Mouse (Mus musculus): Measurements from ENCODE around the gene Dlst.

Dlst gene

DNA sequence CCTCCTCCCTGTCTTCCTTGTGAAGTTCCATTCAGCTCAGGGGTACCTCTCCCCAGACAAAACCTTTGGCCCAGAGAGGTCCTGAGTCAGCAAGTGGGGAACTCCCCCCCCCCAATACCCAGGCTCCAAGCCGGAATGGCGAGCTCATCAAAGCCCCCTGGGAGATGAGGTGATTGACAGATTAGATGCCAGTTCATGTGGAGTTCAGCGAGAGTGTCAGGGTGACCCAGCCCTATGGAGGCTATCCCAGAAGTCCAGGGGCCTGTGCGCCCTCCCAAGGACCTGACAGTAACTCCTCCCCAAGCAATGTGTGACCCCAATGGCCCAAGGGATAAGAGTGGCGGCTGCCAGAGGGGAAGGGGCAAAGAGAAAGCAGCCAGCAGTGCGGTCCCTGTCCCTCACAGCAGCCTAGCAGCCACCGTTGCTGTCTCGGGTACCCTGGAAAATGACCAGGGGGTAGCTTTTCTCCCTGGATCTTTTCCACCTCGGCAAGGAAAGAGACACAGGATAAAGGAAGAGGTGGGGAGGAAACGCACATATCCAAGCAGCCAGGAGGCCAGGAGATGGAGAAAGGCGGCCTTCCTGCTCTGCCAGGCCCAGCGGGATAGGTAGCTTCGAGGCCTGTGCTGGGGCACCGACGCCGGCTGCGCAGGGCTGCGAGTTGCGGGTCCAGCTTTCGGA, 39.8 kb downstream of the Dlst start:
- no peak for DNase-seq (ENCODE audit: low spot score in 2 of 2)

DNA sequence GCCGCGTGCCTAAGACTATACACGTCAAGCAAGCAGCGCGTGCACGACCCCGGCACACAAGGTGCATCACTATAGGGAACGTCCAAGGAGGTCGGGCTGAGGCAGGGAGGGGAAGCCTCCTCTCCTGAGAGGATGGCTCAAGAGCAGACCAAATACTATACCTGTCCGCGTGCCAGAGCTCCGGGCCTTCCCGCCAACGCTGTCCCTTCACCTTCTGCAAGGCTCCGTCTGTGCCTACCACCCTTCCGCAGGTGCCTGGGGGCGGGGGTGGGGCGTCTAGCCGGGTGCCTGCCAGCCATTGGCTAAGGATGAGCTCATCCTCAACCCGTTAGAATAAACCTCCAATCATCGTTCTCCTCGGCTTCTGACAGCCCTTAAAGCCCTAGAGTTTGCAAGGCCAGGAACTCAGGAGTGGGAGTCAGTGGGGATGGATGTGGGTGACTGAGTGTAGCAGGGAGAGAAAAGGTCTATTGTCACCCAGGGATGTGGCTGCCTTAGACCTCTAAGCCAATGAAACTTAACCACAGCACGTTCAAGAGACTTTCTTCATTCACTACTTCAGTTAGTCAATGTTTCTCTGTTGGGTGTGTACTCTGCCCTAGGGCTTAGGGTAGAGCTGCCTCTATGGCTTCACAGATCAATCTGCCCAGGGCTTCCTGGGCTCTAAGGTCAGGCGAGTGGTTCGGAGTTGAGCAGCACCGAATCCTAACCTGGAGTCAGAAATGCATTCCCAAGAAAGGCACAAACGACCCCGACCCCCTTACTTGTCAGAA, 40.6 kb downstream of the Dlst start, which contains the start of gene Rps6kl1:
Gene Rps6kl1, minus strand, starts transcription at position 263 of the 773 bp plus-strand sequence.
- DNase-seq (ENCODE audit: low spot score in 2 of 2), result peak in 1 of 2 experiments; percentile 28

DNA sequence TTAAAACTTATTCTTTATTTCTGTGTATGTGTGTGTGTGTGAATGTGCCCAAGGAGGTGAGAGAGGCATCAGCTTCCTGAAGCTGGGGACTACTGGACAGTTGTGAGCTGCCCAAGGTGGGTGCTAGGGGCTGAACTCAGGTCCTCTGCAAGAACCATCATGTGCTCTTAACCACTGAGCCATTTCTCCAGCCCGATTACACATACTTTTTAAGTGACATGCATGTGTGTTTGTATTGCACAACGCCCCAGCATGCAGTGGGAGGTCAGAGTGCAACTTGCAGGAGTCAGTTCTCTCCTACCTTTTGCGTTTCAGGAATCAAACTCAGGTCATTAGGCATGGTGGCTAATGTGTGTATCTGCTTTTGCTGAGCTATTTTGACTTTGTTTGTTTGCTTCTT, 42.4 kb downstream of the Dlst start:
- no peak for DNase-seq (ENCODE audit: low spot score in 2 of 2)

GRCm38 (mm10) chr12:85156324-85156723, 45.7 kb downstream of the Dlst start:
- no peak for DNase-seq (ENCODE audit: low spot score in 2 of 2)

DNA sequence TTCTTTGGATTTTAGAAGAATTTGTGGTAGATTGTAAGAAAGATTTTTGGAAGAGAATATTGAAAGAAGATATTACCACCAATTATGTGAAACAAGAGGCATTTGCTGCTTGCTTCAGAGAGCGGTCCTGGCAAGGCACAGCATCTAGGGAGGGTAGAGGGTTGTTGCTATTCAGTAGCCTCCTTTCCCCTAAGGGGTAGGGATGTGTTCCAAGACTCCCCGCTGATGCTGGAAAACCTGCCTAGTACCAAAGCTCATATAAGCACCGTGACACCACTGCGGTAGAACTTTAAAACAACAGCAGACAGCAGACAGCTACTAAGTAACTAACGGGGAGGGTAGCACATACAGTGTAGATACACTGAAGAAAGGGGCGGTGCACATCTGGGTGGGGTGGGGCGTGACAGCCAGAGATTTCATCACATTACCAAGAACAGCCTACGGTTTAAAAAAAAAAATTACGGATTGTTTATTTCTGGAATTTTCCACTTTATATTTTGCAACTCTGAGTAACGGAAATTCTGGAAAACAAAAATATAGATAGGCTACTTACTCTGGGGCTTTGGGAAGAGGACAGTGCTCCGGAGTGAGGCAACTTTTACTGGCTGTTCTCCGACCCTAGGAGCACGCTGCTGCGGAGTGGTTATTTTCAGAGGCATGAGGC, 47.3 kb downstream of the Dlst start:
- no peak for DNase-seq (ENCODE audit: low spot score in 2 of 2)

DNA sequence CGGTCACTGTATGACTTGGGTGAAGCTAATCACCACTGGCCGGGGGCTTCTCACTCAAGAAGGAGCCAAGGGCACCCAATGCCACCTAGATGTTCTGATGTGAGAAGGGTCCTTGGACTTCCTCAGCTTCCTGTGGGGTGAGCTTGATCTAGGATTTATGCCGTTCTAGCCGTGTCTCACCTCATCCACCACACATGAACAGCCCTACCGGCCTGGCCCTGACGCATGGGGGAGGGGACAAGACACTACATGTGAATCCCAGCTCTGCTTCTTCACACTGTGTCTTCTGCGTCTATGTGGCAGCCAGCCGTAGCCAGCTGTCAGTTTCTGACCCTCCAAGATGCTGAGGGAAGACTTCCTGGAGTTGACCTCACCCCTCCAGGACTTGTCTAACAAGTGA, 48.2 kb downstream of the Dlst start:
- DNase-seq (ENCODE audit: low spot score in 2 of 2), result no peak

- no peak for DNase-seq (ENCODE audit: low spot score in 2 of 2)
Measured at GRCm38 (mm10) chr12:85159592-85159991, 49.0 kb downstream of the Dlst start.

DNA sequence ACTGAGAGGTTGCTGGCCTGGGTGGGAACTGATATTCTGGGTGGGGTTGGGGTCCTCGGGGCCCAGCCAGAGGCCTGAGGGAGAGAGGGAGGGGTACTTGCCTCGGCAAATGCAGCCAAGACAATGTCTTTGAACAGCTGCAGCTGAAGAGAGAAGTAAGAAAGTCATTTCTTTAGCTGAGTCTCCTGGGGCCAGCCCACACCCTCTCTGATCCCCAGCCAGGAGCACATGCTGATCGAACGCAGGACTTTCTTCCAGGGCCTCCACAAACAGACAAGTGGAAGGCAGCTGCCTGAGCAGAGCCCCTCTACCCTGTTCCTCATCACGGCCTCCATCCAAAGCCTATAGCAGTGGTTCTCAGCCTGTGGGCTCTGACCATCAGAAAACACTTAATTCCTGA, 54.4 kb downstream of the Dlst start:
- DNase-seq (ENCODE audit: low spot score in 2 of 2), result no peak

- DNase-seq (ENCODE audit: low spot score in 2 of 2), result no peak
Measured at GRCm38 (mm10) chr12:85166631-85167030, 56.0 kb downstream of the Dlst start.

DNA sequence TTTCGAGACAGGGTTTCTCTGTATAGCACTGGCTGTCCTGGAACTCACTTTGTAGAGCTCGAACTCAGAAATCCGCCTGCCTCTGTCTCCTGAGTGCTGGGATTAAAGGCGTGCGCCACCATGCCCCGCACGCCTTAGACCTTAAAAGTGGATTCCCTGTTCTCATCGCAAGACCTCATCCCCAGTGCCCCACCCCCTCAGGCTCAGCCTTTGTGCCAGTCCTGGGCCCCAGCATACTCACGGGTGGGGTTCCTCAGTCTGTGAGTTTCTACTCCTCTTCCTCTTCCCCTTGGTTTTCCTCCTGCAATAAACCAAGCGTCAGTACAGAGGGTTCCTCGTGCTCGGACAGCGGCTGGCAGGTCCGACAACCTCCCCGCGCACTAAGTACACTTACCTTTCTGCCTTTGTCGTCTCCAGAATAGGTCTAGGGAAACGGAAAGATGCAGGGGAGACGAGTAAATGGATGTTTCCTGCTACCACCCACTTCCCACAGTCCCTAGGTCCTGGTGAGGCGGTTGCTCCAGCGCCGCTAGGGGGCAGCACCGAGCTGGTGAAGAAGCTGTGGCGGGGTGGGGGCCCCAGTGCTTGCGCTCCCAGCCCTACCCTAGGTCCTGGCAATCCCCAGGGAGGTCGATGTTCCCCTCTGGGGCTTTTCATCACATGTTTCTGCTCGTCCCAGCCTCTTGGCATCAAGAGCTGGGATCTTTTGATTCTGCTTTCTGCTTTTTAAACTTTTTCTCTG, 58.7 kb downstream of the Dlst start:
- DNase-seq (ENCODE audit: low spot score in 2 of 2), result peak; percentile 63 to 79

- no peak for DNase-seq (ENCODE audit: low spot score in 2 of 2)
Measured at GRCm38 (mm10) chr12:85169877-85170276, 59.2 kb downstream of the Dlst start.

DNA sequence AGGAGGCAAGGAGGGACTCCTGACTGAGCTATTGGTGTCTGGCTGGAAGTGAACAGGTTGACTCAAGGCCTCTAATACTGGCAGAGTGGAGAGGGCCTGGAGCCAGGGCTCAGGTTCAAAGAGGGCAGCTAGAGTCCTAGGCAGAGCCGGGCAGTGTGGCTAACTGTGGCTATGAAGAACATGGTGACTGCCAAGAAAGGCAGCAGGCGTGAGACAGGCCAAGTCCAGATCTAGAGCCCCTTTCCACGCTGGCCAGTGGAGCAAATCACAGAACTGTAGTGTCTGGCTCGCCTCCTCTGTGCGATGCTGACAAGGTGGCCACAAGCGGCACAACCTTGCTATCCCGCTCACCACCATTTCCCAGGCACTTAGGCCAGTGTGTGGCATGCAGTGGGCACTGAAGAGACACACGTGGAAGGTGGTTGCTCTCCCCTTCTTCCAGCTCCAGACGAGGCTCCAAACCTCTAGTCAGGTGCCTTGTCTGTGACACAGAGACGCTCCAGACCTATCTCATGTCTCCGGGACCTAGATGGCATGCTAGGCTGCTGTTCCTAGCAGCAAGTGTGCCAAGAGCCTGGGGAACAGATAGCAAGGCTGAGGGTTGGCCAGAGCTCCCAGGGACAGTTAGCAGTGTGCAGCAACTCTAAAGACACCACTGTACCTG, 59.8 kb downstream of the Dlst start:
- no peak for DNase-seq (ENCODE audit: low spot score in 2 of 2)

GRCm38 (mm10) chr12:85170948-85171307, 60.3 kb downstream of the Dlst start:
- DNase-seq (ENCODE audit: low spot score in 2 of 2), result no peak

GRCm38 (mm10) chr12:85174016-85174415, 63.4 kb downstream of the Dlst start:
- no peak for DNase-seq (ENCODE audit: low spot score in 2 of 2)

DNA sequence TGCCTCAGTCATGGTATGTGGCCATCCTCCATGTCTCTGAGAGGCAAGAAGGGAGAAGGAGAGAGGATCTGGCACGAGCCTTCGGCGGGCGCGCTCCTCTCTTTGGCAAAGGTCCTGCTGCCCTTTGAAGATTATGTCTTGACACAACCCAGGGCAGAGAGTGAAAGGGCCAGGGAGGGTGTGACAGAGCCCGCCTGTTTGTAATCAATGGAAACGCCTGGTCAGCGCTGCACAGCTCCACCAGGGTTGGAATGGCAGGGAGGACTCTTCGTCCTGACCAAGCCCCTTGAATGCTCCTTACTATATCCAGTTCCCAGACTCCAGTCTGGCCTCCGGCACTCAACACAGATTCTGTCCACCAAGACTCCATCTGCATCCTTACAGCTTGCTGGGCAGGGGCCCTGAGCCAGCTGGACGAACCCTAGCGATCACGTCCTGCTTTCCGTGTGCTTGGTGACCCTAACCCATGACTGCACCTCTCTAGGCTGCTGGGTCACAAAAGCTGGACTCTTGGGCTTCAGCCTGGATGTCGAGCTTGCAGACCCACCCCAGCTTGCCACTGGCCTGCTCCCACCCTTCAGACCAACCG, 64.5 kb downstream of the Dlst start:
- DNase-seq (ENCODE audit: low spot score in 2 of 2), result no peak

- no peak for DNase-seq (ENCODE audit: low spot score in 2 of 2)
Measured at GRCm38 (mm10) chr12:85175926-85176845, 65.6 kb downstream of the Dlst start.

DNA sequence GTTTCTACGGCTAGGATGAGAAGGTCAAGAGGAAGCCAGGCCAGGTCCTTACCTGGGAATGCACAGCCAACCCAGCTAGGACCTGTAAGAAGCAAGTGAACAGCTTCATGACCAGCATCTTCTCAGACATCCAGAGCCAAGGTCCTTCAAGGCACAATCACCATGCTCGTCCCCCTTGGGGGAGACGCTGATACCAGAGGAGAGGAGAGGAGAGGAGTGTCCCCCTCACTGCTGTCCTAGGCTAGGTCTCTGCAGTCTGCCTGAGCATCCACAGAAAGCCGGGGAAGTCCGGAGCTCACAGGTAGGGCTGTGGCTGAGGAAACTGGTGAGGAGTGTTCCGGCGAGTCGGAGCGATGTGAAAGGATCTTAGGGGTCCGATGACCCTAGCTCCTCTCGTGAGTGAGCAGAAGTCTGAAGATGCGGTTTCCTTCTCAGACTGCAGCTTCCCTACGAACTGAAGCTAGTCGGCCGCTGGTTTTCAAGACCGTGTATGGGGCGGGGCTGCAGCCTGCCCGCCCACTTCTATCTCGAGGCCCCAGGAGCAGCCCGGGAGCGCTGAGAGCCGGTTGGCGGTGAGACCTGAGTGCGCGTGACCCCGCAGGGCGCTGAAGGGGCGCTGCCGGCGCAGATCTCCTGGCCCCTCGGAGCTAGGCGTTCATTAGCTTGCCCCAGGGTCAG, 66.4 kb downstream of the Dlst start:
- DNase-seq (ENCODE audit: low spot score in 2 of 2), result peak in 1 of 2 experiments; percentile 20

GRCm38 (mm10) chr12:85177740-85178239, 67.2 kb downstream of the Dlst start, which contains the start of gene Pgf:
Gene Pgf (minus strand): TSS chr12:85177790.
- no peak for DNase-seq (ENCODE audit: low spot score in 2 of 2)

DNA sequence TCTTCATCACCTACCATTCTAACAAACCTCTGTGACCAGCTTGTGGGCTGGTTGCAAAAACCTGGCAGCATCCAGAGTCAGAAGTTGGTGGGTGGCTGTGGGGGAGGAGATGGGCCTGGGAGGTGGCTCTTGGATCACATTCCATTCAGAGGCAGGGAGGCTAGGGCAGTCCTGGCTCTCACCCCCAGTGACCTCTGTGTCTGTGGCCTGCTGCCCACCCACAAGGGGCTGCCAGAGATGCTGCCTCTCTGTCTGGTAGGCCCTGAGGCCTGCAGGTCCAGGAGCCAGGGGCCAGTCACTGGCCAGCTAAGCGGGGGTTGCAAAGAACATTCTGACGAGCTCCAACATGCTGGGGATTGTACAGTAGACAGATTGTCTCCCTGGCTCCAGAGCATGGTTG, 67.7 kb downstream of the Dlst start:
- no peak for DNase-seq (ENCODE audit: low spot score in 2 of 2)
